Mouse (Mus musculus) kidney, embryonic 14.5 days (tissue): ENCODE measurements around the gene Wdpcp. TPM values are rescaled to one million over a fixed set of nuclear protein-coding genes. Genes with fewer than 3 reads are reported as not detected.

ENCODE experiments used
- ATAC-seq: fragments of 200-750 bp; cut with Nextera tagmentation; 2 replicates; pipeline ENCODE4 v1.8.0; 2017; ENCODE audit warnings: moderate number of reproducible peaks, mild to moderate bottlenecking, moderate TSS enrichment, moderate library complexity; ENCODE audit not compliant: low FRiP score, low TSS enrichment
- H3K27ac ChIP-seq: fragments of 300-500 bp; sonication (generic); 2 replicates; pipeline ENCODE4 v1.5.1; 2014; ENCODE audit warnings: low read depth, mild to moderate bottlenecking, low read length, moderate library complexity, mixed read lengths
- H3K27me3 ChIP-seq: fragments of 300-500 bp; sonication (generic); 2 replicates; pipeline ENCODE4 v1.6.1; 2014; ENCODE audit warnings: mild to moderate bottlenecking, low read length; ENCODE audit not compliant: control insufficient read depth, insufficient read depth
- H3K36me3 ChIP-seq: fragments of 300-500 bp; sonication (generic); 2 replicates; pipeline ENCODE4 v1.6.1; 2014; ENCODE audit warnings: low read length, mixed read lengths; ENCODE audit not compliant: control insufficient read depth, insufficient read depth
- H3K4me1 ChIP-seq: fragments of 300-500 bp; sonication (generic); 2 replicates; pipeline ENCODE4 v1.6.1; 2014; ENCODE audit warnings: low read length, mixed read lengths; ENCODE audit not compliant: control insufficient read depth, insufficient read depth
- H3K4me2 ChIP-seq: fragments of 300-500 bp; sonication (generic); replicated peaks from 2 replicates; pipeline ENCODE4 v1.6.1; 2014; ENCODE audit warnings: low read depth, mild to moderate bottlenecking, low read length
- H3K4me3 ChIP-seq: fragments of 300-500 bp; sonication (generic); 2 replicates; pipeline ENCODE4 v1.5.1; 2014; ENCODE audit warnings: mild to moderate bottlenecking, low read length
- H3K9ac ChIP-seq: fragments of 300-500 bp; sonication (generic); 2 replicates; pipeline ENCODE4 v1.6.1; 2014; ENCODE audit warnings: low read depth, mild to moderate bottlenecking, low read length, moderate library complexity
- H3K9me3 ChIP-seq: fragments of 300-500 bp; sonication (generic); 2 replicates; pipeline ENCODE4 v1.6.1; 2016; ENCODE audit warnings: low read length; ENCODE audit not compliant: control insufficient read depth
- WGBS: fragments of 180-500 bp; shearing (Covaris S2); extraction: QIAGEN DNeasy Blood & Tissue Kit; methylation state at CpG from one replicate; pipeline ENCODE4 v1.1.7; 2014; 5-methylcytosine and 5-hydroxymethylcytosine counted together
- microRNA-seq: library from miRNA; unstranded; fragments of <30 nt; microRNA quantifications from one replicate; pipeline ENCODE4, GENCODE M21; 2016
- polyA plus RNA-seq: library from polyadenylated mRNA; unstranded; fragments of >200 nt; fragmentation: Nextera tagmentation; extraction: Ambion mirVana; gene quantifications from 2 replicates; pipeline ENCODE4 v1.2.1, GENCODE M21; 2014

Wdpcp gene
- polyA plus RNA-seq, 1 experiment from 2014 or later, result 11.4 TPM

DNA sequence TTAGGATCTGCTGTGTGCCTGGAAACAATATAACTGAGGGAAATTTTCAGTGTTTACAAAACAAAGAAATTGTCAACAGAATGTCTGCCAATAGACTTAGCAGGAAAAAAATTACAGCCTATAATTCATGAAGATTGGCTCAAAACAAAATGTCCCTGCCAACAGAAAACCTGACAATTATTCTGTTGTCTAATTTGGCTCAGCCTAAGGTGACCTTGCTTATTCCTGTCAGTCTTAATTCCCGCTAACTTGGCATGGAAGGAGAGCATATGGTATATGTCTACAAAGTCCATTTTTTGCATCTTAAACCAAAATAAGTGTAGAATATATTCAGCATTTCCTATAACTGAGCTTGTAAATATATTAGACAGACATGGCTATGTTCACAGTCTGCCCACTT, 298.8 kb downstream of the Wdpcp start:
- 73% methylated on average over 1 of the region's 1 CpGs for WGBS
- Histone ChIP-seq H3K9me3 (no peaks in the 10 kb centered on the region), H3K4me3 (no peak overlapping the region)

DNA sequence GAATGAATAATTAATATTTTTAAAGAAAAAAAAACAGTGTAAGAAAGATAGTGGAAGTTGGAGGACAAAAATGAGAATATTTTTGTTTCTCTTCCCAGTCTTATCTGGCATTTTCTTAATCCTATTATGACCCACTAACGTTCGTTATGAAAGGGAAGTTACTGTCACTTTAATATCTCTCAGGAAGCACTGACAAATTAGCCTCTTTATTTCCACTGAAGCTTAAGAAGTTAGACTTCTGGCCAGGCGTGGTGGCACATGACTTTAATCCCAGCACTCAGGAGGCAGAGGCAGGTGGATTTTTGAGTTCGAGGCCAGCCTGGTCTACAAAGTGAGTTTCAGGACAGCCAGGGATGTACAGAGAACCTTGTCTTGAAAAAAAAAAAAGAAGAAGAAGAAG, 299.7 kb downstream of the Wdpcp start:
- Histone ChIP-seq H3K9me3 (no peaks in the 10 kb centered on the region), H3K36me3 (no peaks in the 10 kb centered on the region), H3K4me3 (no peak overlapping the region), H3K4me2 (no peak overlapping the region), H3K27me3 (no peaks in the 10 kb centered on the region), H3K9ac (no peak overlapping the region), H3K27ac (no peak overlapping the region), H3K4me1 (no peaks in the 10 kb centered on the region)
- 71% methylated on average over 4 of the region's 4 CpGs for WGBS
- ATAC-seq, result no peak

More for the DNA sequence above, 298.8 kb downstream of the Wdpcp start:
- Histone ChIP-seq H3K4me1 (no peaks in the 10 kb centered on the region), H3K27me3 (no peaks in the 10 kb centered on the region), H3K36me3 (no peaks in the 10 kb centered on the region), H3K9ac (no peak overlapping the region), H3K4me2 (no peak overlapping the region), H3K27ac (no peak overlapping the region)
- ATAC-seq, result no peak

DNA sequence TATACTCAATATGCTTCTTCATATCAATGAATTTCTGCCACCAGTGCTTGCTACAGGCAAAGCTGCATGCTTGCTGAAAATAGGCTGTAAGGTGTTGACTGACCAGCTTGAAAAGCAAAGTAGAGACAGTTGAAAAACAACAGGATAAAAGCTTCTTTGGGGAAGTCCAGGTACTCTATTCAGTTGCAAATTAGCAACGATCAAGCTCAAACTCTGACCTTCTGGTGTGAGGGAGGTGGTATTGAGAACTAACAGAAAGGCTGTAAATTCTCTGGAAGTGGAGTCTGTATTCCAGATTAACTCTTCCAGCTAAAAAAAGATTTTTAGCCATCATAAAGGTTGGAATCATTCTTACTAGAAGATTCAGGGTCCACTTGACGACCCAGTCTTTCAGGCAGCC, 303.0 kb downstream of the Wdpcp start:
- WGBS, result 82% methylated on average over 2 of the region's 2 CpGs
- no peak for ATAC-seq
- H3K36me3 ChIP-seq, result no peaks in the 10 kb centered on the region

DNA sequence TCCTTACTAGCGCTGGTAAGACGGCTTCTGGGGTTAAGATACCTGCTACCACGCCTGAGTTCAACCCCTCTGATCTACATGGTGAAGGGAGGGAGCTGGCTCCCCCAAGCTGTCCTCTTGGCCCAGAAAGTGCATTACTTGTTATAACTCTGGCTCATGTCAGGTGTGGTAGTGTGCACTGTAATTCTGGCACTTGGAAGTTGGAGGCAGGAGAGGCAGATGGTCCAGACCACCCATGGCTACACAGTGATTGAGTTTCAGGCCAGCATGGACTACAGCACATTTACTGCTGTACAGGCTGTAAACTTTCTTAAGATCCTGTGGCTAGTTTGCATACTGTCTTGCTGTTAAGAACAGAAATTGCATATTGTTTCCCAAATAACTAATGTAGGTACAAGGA, 322.7 kb downstream of the Wdpcp start:
- H3K27me3 ChIP-seq, result no peaks in the 10 kb centered on the region
- ATAC-seq, result no peak
- H3K9ac ChIP-seq, result no peak overlapping the region
- no peak overlapping the region for H3K27ac ChIP-seq
- H3K4me2 ChIP-seq, result no peak overlapping the region
- H3K9me3 ChIP-seq, result no peaks in the 10 kb centered on the region
- 79% methylated on average over 3 of the region's 3 CpGs for WGBS
- no peaks in the 10 kb centered on the region for H3K4me1 ChIP-seq
- no peaks in the 10 kb centered on the region for H3K36me3 ChIP-seq
- no peak overlapping the region for H3K4me3 ChIP-seq

More for the DNA sequence above, 303.0 kb downstream of the Wdpcp start:
- Histone ChIP-seq H3K9ac (no peak overlapping the region), H3K27ac (no peak overlapping the region), H3K4me2 (no peak overlapping the region), H3K9me3 (no peaks in the 10 kb centered on the region), H3K27me3 (no peaks in the 10 kb centered on the region), H3K4me3 (no peak overlapping the region), H3K4me1 (no peaks in the 10 kb centered on the region)

DNA sequence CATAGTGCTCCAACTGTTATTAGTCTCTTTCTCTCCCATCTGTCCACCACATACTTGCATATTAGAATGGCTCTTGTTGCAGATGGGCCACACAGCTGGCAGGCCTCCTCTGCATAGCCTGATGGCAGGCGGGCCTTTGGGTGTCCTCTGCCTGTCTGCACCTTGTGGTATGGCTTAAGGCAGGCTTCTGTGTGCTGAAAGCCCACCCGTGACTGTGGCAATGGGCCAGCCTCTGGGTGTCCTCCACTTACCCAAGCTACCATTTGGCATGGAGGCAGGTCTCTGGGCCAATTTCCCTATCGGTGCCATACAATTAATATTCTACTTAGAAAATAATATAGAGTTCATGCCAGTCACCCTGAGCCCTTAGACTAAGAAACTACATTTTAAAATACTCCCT, 350.5 kb downstream of the Wdpcp start:
- Histone ChIP-seq H3K9me3 (no peaks in the 10 kb centered on the region), H3K4me3 (no peak overlapping the region), H3K4me2 (no peak overlapping the region), H3K27ac (no peak overlapping the region), H3K9ac (no peak overlapping the region), H3K36me3 (no peaks in the 10 kb centered on the region), H3K4me1 (no peaks in the 10 kb centered on the region), H3K27me3 (no peaks in the 10 kb centered on the region)
- ATAC-seq, result no peak
- WGBS, result 88% methylated on average over 3 of the region's 3 CpGs

Small RNAs within 50 kb of the gene (microRNA-seq; reads per million reads assigned to microRNA genes)
- gene Gm22990, result not detected

Other genes with a start within 250 kb of the Wdpcp start
- gene Ugp2, start 201.0 kb upstream of the Wdpcp start, polyA plus RNA-seq, result 68.9 and 71.1 TPM in 2 replicates
- gene Mdh1, start 132 bp downstream of the Wdpcp start, polyA plus RNA-seq, result 521 and 608 TPM in 2 replicates